Mouse (Mus musculus) bone marrow, adult 2 months (tissue): Measurements from ENCODE around the gene Auh.

ENCODE experiments used
- CTCF ChIP-seq: fragments of 200-500 bp; IDR thresholded peaks from 2 replicates; pipeline ENCODE4 v1.5.1; 2011; ENCODE audit warnings: low read length, control low read depth; ENCODE audit not compliant: control insufficient read depth, insufficient read depth
- POLR2A ChIP-seq: fragments of 200-500 bp; IDR thresholded peaks from 2 replicates; pipeline ENCODE4 v1.6.1; 2011; ENCODE audit warnings: low read depth, mild to moderate bottlenecking, control low read depth, low read length, borderline replicate concordance; ENCODE audit not compliant: control insufficient read depth

GRCm38 (mm10) chr13:52824754-52825153 is 104.7 kb downstream of the Auh start:
- TF ChIP-seq CTCF: no peak
- no peak for TF ChIP-seq POLR2A
